Mouse (Mus musculus) left cerebral cortex, adult 18-20 months (tissue): ENCODE measurements around the gene Fn3k. TPM values are rescaled to one million over a fixed set of nuclear protein-coding genes. Genes with fewer than 3 reads are reported as not detected.

Experiments
- DNase-seq, 2 experiments: peaks; one replicate each; pipeline ENCODE4 v3.0.0; 2021 to 2022; ENCODE audit warnings: low spot score in 2 of 2, mixed read lengths in 1 of 2
- microRNA-seq, 2 experiments: library from miRNA; unstranded; fragments of <30 nt; microRNA quantifications; one replicate each; pipeline ENCODE4 v1.2.0; 2021
- total RNA-seq, 2 experiments: library from RNA; stranded (reverse); gene quantifications; 2 replicates each; pipeline ENCODE4 v1.2.3; 2021

Gene Fn3k
- total RNA-seq, 2 experiments from 2014 or later = 58.5 to 60.4 TPM

DNA sequence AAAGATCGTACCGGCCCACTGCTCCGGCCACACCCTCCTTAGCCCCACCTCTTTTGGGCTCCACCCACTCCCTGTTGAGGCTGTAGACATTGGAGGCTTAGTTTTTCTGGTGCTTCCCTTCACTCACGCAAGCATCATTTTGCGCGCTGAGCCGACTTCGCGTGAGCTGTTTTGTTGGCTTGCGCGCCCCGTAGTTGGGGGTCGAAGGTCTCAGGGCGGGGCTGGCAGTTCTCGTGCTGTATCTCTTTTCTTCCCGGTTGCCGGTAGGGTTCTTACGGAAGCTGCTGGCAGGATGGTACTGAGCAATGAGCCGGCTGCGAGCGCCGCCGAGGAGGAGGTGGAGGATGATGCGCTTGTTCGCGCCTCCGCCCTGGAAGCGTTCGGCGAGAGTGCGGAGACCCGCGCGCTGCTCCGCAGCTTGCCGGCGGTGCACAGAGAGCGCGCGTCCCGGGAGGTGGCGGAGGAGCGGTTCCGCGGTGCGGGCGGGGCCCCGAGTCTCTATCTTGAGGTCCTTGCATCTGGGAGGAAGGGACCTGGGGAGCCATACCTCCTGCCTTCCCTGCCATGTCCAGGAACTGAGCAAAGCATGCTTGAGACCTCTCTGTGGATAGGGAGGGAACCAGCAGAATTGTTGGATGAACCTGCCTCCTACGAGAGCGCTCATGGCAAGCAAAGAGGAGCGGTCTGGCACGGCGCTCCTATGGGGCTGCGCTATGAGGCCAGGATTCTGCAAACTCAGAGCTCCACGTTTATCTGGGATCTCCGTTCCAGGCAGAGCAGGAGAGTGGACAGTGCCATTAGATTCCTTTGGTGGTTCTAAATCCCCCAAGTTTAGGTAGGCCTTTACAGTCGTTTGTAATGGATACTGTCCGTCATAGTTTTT is 17.3 kb downstream of the Fn3k start, which contains the start of gene Tbcd:
TSS of gene Tbcd (plus strand) at position 197 of the 883 bp plus-strand sequence.
- DNase-seq = peak; percentile 95 to 97

GRCm38 (mm10) chr11:121457874-121458273 is 23.2 kb downstream of the Fn3k start:
- DNase-seq = no peak

- DNase-seq = no peak
Measured at GRCm38 (mm10) chr11:121467408-121467807, 32.7 kb downstream of the Fn3k start.

- no peak for DNase-seq
Measured at GRCm38 (mm10) chr11:121474831-121475230, 40.1 kb downstream of the Fn3k start.

DNA sequence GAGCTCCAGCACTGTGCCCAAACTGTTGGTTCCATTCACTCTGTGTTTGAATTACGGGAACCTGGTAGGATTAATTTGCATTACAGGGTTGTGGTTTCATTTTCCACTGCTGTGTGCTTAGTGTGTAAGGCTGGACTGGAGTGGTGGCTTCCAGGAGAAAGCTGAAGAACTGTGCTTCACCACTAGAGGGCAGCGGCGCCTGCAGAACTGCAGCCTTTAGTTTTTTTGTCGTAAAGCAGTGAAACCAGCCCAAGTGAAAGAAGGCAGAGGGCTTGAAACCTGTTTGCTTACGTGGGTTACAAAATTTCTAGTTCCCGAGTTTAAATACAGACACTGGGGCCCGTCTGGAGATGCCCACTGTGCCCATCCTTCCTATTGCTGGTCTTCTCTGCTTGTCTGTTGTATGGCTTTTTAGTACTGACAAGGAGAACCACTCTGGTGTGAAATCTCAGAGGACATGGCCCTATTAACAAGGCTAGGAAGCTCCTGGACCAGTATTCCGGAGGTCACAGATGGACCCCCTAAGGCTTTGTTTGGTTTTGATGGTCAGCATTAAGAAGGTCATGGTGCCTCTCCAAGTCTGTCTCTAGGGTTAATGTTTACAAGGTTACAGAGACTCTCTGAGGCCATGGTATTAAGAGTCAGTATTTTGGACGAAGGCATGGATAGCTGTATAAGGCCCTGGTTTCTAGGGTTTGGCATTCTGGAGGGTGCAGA is 41.1 kb downstream of the Fn3k start:
- peak; percentile 64 to 78 for DNase-seq

GRCm38 (mm10) chr11:121479476-121480203 is 44.9 kb downstream of the Fn3k start:
- no peak for DNase-seq

DNA sequence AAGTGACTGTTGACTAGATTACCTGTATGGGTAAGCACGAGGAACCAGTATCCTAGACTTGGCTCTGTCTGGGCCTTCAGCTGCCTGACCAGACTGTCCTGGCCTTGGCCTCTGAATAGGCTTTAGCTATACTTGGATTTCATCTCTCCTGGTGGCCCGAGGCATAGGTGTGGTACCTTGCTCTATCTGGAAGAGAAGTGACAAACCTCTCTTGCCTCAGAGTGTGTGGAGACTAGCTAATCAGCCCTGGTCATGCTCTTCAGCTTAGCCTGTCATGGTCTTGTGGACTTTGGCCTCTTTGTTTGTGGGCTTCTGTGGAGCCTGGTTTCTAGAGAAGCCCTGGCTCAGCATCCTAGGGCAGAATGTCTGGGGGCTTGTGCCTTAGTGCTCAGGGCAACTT is 46.4 kb downstream of the Fn3k start:
- DNase-seq = no peak

DNA sequence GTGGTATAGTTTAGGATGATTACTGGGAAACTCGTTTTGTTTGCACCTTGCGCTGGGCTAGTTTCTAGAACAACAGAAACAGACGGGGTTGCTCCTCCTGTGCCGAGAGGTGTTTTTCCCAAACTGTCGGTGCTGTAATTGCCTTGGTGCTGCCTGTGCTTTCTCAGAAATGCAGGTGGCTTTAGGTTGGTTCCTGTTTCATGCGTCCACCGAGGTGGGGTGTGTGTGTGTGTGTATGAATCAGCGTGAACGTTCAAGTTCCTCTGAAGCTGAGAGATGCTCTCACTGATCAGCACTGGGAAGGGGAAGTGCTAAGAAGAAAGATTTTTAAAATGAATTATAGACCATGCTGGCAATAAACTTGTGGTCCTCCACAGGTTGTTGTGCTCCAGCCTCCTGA is 51.2 kb downstream of the Fn3k start:
- DNase-seq = no peak

DNA sequence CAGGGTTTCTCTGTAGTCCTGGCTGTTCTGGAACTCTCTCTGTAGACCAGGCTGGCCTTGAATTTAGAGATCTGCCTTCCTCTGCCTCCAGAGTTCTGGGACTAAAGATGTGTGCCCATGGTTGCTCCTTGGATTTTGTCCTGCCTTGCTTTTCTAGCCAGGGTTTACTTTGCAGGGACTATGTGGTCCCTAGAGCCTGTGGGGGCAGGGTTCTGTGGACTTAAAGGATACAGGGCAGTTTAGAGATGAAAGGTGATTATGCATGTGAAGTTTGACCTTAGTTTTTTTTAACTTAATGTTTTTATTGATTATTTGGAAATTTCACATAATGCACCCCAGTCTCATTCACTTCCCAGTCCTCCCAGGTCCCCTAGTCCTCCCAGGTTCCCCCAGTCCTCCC is 55.9 kb downstream of the Fn3k start:
- DNase-seq = no peak

Small RNA genes lying within 50 kb of the gene (microRNA-seq; reads per million reads assigned to microRNA genes)
- gene Mir7236 = 0.63 to 0.99 reads per million in 2 experiments

Other genes starting within 250 kb of the Fn3k start
- 10 to 100 TPM; 19.6 to 22.3 TPM for gene Hexdc, start 230.5 kb upstream of the Fn3k start, total RNA-seq
- 1 to 10 TPM; 8.2 TPM for gene Ogfod3, start 230.2 kb upstream of the Fn3k start, total RNA-seq
- 10 to 100 TPM; 20.0 to 20.4 TPM for gene Cybc1, start 205.6 kb upstream of the Fn3k start, total RNA-seq
- 10 to 100 TPM; 38.4 to 49.2 TPM for gene Narf, start 197.7 kb upstream of the Fn3k start, total RNA-seq
- 10 to 100 TPM; 79.6 to 82.2 TPM for gene Foxk2, start 174.9 kb upstream of the Fn3k start, total RNA-seq
- gene Wdr45b, start 80.5 kb upstream of the Fn3k start, total RNA-seq = 10 to 100 TPM; 68.5 to 75.4 TPM
- 10 to 100 TPM; 42.4 to 51.4 TPM for gene Rab40b, start 46.7 kb upstream of the Fn3k start, total RNA-seq
- gene Fn3krp, start 13.5 kb upstream of the Fn3k start, total RNA-seq = 10 to 100 TPM; 49.2 to 53.6 TPM
- gene Tbcd, start 17.0 kb downstream of the Fn3k start, total RNA-seq = 10 to 100 TPM; 36.4 to 36.6 TPM
- not detected for gene Zfp750, start 84.4 kb downstream of the Fn3k start, total RNA-seq
- 1 to 10 TPM; 5.5 to 7.0 TPM for gene B3gntl1, start 238.2 kb downstream of the Fn3k start, total RNA-seq